Mouse (Mus musculus) heart, embryonic 16.5 days (tissue): ENCODE results near the gene Pptc7. TPM values are rescaled to one million over a fixed set of nuclear protein-coding genes. Genes with fewer than 3 reads are reported as not detected.

Experiments
- ATAC-seq: fragments of 200-750 bp; cut with Nextera tagmentation; replicated peaks from 2 replicates; pipeline ENCODE4 v1.8.0; 2017; ENCODE audit warnings: moderate number of reproducible peaks; ENCODE audit not compliant: insufficient read depth, low FRiP score; ENCODE audit errors: extremely low read depth
- H3K27ac ChIP-seq: fragments of 300-500 bp; sonication (generic); 2 replicates; pipeline ENCODE4 v1.5.1; 2014; ENCODE audit warnings: mild to moderate bottlenecking, low read length, control low read depth, moderate library complexity
- H3K27me3 ChIP-seq: fragments of 300-500 bp; sonication (generic); 2 replicates; pipeline ENCODE4 v1.6.1; 2014; ENCODE audit warnings: low read length, mixed read lengths; ENCODE audit not compliant: control insufficient read depth, insufficient read depth
- H3K36me3 ChIP-seq: fragments of 300-500 bp; sonication (generic); 2 replicates; pipeline ENCODE4 v1.6.1; 2014; ENCODE audit not compliant: control insufficient read depth, insufficient read depth
- H3K4me1 ChIP-seq: fragments of 300-500 bp; sonication (generic); 2 replicates; pipeline ENCODE4 v1.6.1; 2014; ENCODE audit warnings: low read length, mixed read lengths; ENCODE audit not compliant: control insufficient read depth, insufficient read depth
- H3K4me2 ChIP-seq: fragments of 300-500 bp; sonication (generic); 2 replicates; pipeline ENCODE4 v1.6.1; 2014; ENCODE audit warnings: low read depth, mild to moderate bottlenecking, control low read depth, low read length
- H3K4me3 ChIP-seq: fragments of 300-500 bp; sonication (generic); 2 replicates; pipeline ENCODE4 v1.5.1; 2014; ENCODE audit warnings: mild to moderate bottlenecking, control low read depth, low read length
- H3K9ac ChIP-seq: fragments of 300-500 bp; sonication (generic); 2 replicates; pipeline ENCODE4 v1.6.1; 2014; ENCODE audit warnings: low read length, control low read depth
- H3K9me3 ChIP-seq: fragments of 300-500 bp; sonication (generic); replicated peaks from 2 replicates; pipeline ENCODE4 v1.6.1; 2016; ENCODE audit warnings: low read length; ENCODE audit not compliant: control insufficient read depth
- WGBS: fragments of 180-500 bp; shearing (Covaris S2); extraction: QIAGEN DNeasy Blood & Tissue Kit; methylation state at CpG from one replicate; pipeline ENCODE4 v1.1.7; 2014; 5-methylcytosine and 5-hydroxymethylcytosine counted together
- polyA plus RNA-seq: library from polyadenylated mRNA; unstranded; fragments of >200 nt; fragmentation: Nextera tagmentation; extraction: Ambion mirVana; gene quantifications from 2 replicates; pipeline ENCODE4 v1.2.1, GENCODE M21; 2015

Gene Pptc7
- polyA plus RNA-seq, 1 experiment from 2014 or later: 15.0 TPM

GRCm38 (mm10) chr5:122279799-122280421 lies 4.3 kb upstream of the Pptc7 start:
- Histone ChIP-seq H3K27me3 (no peaks in the 10 kb centered on the region), H3K9me3 (no peaks in the 10 kb centered on the region), H3K4me2 (peak overlapping the region; percentile 57; the same call in 1 of the 2 replicates), H3K27ac (no peak overlapping the region), H3K9ac (no peak overlapping the region), H3K36me3 (no peaks in the 10 kb centered on the region), H3K4me1 (peaks cover 20% of the 10 kb centered on the region), H3K4me3 (no peak overlapping the region)
- no peak for ATAC-seq
- 63% methylated on average over 12 of the region's 12 CpGs for WGBS

DNA sequence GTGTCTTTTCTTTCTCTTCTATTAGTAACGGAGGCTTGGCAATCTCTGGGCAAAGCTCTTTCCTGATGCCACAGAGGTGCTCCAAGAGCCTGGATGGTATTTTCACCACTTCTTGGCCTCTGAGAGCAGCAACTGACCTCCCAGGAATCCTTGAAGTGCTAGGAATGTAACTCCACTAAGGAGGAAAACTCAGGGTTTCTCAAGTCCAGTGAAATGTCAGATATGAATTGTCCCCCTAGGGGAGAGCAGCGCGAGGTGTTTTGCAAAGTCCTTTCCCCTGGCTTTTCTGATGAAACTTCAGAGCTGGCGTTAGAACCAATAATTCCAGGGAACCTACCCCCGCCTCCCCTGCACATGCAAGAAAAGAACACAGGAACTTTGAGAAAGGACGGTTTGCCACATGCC lies 3.7 kb upstream of the Pptc7 start:
- H3K27me3 ChIP-seq: no peaks in the 10 kb centered on the region
- H3K36me3 ChIP-seq: no peaks in the 10 kb centered on the region
- H3K9me3 ChIP-seq: no peaks in the 10 kb centered on the region
- H3K27ac ChIP-seq: 0 out of 2 replicates have a peak overlapping the region, but pooled peaks have one; percentile 19
- H3K4me2 ChIP-seq: peak overlapping the region; percentile 57
- H3K9ac ChIP-seq: peak overlapping the region; percentile 31
- peak overlapping the region; percentile 7 for H3K4me3 ChIP-seq
- H3K4me1 ChIP-seq: peaks cover 21% of the 10 kb centered on the region
- no peak for ATAC-seq
- whole genome bisulfite sequencing: 20% methylated on average over 6 of the region's 6 CpGs

DNA sequence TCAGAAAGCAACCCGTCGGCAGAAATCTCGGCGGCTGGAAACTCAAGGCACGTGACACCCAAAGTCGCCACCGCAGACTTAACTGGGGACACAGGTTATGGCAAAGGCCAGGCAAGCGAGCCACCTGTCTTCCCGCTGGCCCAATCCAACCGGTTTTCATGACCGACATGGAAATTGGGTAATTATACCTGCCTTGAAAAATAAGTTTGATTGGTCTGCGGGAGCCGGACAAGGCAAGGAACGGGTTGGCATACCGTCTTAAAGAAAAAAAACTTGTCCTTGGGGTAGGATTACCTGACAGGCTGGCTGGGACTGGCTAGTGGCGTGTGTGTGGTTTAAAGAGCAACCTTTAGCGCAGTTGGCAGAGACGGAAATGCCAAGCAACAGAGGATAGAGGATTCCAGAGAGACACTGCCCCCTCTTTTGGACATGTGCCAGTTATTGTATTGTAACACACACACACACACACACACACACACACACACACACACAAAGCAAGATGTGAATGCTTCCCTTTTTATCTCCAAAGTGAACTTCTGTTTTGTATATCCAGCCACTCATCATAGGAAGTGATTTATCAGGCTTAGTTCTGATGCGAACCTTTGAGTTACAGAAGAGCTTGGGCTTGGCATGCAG lies 3.2 kb upstream of the Pptc7 start:
- ATAC-seq: no peak
- 18% methylated on average over 19 of the region's 19 CpGs for WGBS
- Histone ChIP-seq H3K27me3 (no peaks in the 10 kb centered on the region), H3K9me3 (no peaks in the 10 kb centered on the region), H3K4me2 (peak overlapping the region; percentile 57), H3K36me3 (no peaks in the 10 kb centered on the region), H3K4me1 (peaks cover 25% of the 10 kb centered on the region), H3K27ac (0 out of 2 replicates have a peak overlapping the region, but pooled peaks have one; percentile 19), H3K4me3 (peak overlapping the region; percentile 7), H3K9ac (peak overlapping the region; percentile 31)

GRCm38 (mm10) chr5:122283828-122284182 lies 360 bp upstream of the Pptc7 start:
- H3K4me1 ChIP-seq: peaks cover 39% of the 10 kb centered on the region
- no peaks in the 10 kb centered on the region for H3K36me3 ChIP-seq

DNA sequence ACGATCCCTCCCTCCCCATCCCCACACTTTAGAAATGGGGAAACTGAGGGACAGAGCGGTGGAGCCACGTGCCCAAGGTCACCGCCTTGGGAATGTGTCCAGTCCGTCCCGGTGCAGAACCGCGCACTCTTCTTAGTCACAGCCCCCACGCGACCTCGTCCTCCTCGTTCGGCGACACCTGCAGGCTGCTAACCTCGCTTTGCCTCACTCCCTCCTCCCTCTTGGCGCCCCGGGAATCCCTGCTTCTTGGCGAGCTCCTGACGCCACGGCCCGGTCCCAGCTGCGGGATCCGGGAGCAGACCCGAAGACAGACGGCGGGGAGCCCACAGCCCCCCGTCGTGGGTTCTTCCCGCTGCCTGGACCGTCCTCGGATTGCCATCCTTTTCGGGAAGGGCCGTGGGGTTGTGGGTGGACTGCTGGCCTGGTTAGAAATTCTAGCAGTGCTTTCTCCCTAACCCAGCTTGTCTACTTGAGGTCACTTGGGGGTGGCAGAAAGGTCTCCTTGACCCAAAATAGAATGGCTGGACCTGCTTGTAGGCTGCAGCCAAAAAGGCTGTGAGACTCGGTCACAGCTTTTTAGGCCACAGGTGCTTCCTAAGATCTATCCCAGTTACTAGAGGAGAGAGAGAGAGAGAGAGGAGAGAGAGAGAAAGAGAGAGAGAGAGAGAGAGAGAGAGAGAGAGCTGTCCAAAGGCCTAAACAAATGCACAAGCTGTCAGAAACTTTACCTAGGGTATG lies 1.0 kb downstream of the Pptc7 start:
- Histone ChIP-seq H3K4me1 (peaks cover 36% of the 10 kb centered on the region), H3K27me3 (no peaks in the 10 kb centered on the region), H3K4me2 (peak overlapping the region; percentile 90), H3K4me3 (peak overlapping the region; percentile 97), H3K27ac (peak overlapping the region; percentile 93), H3K9me3 (0 out of 2 replicates have a peak, but pooled peaks cover 3% of the 10 kb centered on the region), H3K9ac (peak overlapping the region; percentile 95), H3K36me3 (peaks cover 8% of the 10 kb centered on the region)
- 1% methylated on average over 34 of the region's 34 CpGs for WGBS
- ATAC-seq: peak; percentile 24

More at GRCm38 (mm10) chr5:122283828-122284182, 360 bp upstream of the Pptc7 start:
- H3K27ac ChIP-seq: no peak overlapping the region
- no peak for ATAC-seq
- peak overlapping the region; percentile 53 for H3K4me2 ChIP-seq
- H3K9ac ChIP-seq: 0 out of 2 replicates have a peak overlapping the region, but pooled peaks have one; percentile 13
- peak overlapping the region; percentile 97 for H3K4me3 ChIP-seq
- 14% methylated on average over 2 of the region's 2 CpGs for WGBS
- H3K9me3 ChIP-seq: no peaks in the 10 kb centered on the region
- no peaks in the 10 kb centered on the region for H3K27me3 ChIP-seq

GRCm38 (mm10) chr5:122285767-122286150 lies 1.6 kb downstream of the Pptc7 start:
- Histone ChIP-seq H3K9me3 (0 out of 2 replicates have a peak, but pooled peaks cover 3% of the 10 kb centered on the region), H3K4me2 (peak overlapping the region; percentile 90), H3K36me3 (peaks cover 8% of the 10 kb centered on the region), H3K9ac (peak overlapping the region; percentile 95), H3K27ac (peak overlapping the region; percentile 93), H3K27me3 (no peaks in the 10 kb centered on the region), H3K4me3 (peak overlapping the region; percentile 97), H3K4me1 (peaks cover 31% of the 10 kb centered on the region)
- ATAC-seq: no peak
- 43% methylated on average over 7 of the region's 7 CpGs for WGBS

GRCm38 (mm10) chr5:122286191-122286590 lies 2.0 kb downstream of the Pptc7 start:
- 77% methylated on average over 10 of the region's 10 CpGs for WGBS
- H3K4me2 ChIP-seq: peak overlapping the region; percentile 90
- H3K4me1 ChIP-seq: peaks cover 30% of the 10 kb centered on the region
- H3K4me3 ChIP-seq: peak overlapping the region; percentile 97
- peak overlapping the region; percentile 95 for H3K9ac ChIP-seq
- no peaks in the 10 kb centered on the region for H3K27me3 ChIP-seq
- 0 out of 2 replicates have a peak, but pooled peaks cover 3% of the 10 kb centered on the region for H3K9me3 ChIP-seq
- H3K36me3 ChIP-seq: peaks cover 8% of the 10 kb centered on the region
- no peak for ATAC-seq
- peak overlapping the region; percentile 93 for H3K27ac ChIP-seq

DNA sequence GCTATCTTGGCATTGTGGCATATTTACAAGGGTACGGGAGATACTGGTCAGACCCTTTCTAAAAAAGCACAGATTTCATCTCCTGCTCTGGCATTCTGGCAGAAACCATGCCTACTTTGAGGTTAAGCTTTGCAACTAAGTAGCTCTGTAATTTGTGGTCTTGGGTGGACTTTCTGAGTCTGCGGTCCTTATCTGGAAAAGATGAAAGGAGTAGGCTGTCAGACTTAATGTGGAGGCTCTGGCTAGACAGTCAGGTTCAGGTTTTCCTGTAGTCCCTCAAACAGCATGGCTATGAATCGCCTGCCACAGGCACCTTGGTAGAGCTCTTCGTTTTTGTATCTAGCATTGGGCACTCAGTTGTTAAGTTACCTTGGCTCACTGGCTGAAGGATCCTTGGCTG lies 2.9 kb downstream of the Pptc7 start:
- H3K9ac ChIP-seq: no peak overlapping the region
- 0 out of 2 replicates have a peak, but pooled peaks cover 3% of the 10 kb centered on the region for H3K9me3 ChIP-seq
- no peak for ATAC-seq
- 66% methylated on average over 4 of the region's 4 CpGs for WGBS
- no peak overlapping the region for H3K27ac ChIP-seq
- no peak overlapping the region for H3K4me2 ChIP-seq
- no peaks in the 10 kb centered on the region for H3K27me3 ChIP-seq
- no peak overlapping the region for H3K4me3 ChIP-seq
- peaks cover 8% of the 10 kb centered on the region for H3K36me3 ChIP-seq
- peaks cover 34% of the 10 kb centered on the region for H3K4me1 ChIP-seq
